Mouse (Mus musculus) neural tube, embryonic 11.5 days (tissue): ENCODE results near the gene Usp17lb. TPM values are rescaled to one million over a fixed set of nuclear protein-coding genes. Genes with fewer than 3 reads are reported as not detected.

Experiments
- ATAC-seq: fragments of 200-750 bp; cut with Nextera tagmentation; 2 replicates; pipeline ENCODE4 v1.8.0; 2017; ENCODE audit warnings: moderate number of reproducible peaks, mild to moderate bottlenecking, moderate TSS enrichment, moderate library complexity; ENCODE audit not compliant: insufficient read depth, low FRiP score, low TSS enrichment
- DNase-seq: peaks from one replicate; pipeline ENCODE4 v3.0.0-alpha.2; 2015; ENCODE audit warnings: low spot score
- H3K27ac ChIP-seq: fragments of 300-500 bp; sonication (generic); 2 replicates; pipeline ENCODE4 v1.5.1; 2014; ENCODE audit warnings: low read depth, mild to moderate bottlenecking, low read length
- H3K27me3 ChIP-seq: fragments of 300-500 bp; sonication (generic); 2 replicates; pipeline ENCODE4 v1.6.1; 2014; ENCODE audit warnings: mild to moderate bottlenecking, low read length, mixed read lengths; ENCODE audit not compliant: control insufficient read depth, insufficient read depth
- H3K36me3 ChIP-seq: fragments of 300-500 bp; sonication (generic); 2 replicates; pipeline ENCODE4 v1.6.1; 2014; ENCODE audit warnings: mild to moderate bottlenecking, low read length, moderate library complexity, mixed read lengths; ENCODE audit not compliant: control insufficient read depth, insufficient read depth
- H3K4me1 ChIP-seq: fragments of 300-500 bp; sonication (generic); 2 replicates; pipeline ENCODE4 v1.6.1; 2014; ENCODE audit warnings: low read length, mixed read lengths; ENCODE audit not compliant: control insufficient read depth, insufficient read depth
- H3K4me2 ChIP-seq: fragments of 300-500 bp; sonication (generic); 2 replicates; pipeline ENCODE4 v1.6.1; 2014; ENCODE audit warnings: low read depth, mild to moderate bottlenecking, moderate library complexity
- H3K4me3 ChIP-seq: fragments of 300-500 bp; sonication (generic); 2 replicates; pipeline ENCODE4 v1.5.1; 2014; ENCODE audit warnings: low read depth, low read length
- H3K9ac ChIP-seq: fragments of 300-500 bp; sonication (generic); 2 replicates; pipeline ENCODE4 v1.6.1; 2014; ENCODE audit warnings: mild to moderate bottlenecking, low read length
- H3K9me3 ChIP-seq: fragments of 300-500 bp; sonication (generic); 2 replicates; pipeline ENCODE4 v1.6.1; 2016; ENCODE audit warnings: low read length; ENCODE audit not compliant: control insufficient read depth
- WGBS: fragments of 180-500 bp; shearing (Covaris S2); extraction: QIAGEN DNeasy Blood & Tissue Kit; methylation state at CpG from one replicate; pipeline ENCODE4 v1.1.7; 2014; 5-methylcytosine and 5-hydroxymethylcytosine counted together
- polyA plus RNA-seq: library from polyadenylated mRNA; unstranded; fragments of >200 nt; fragmentation: Nextera tagmentation; extraction: Ambion mirVana; gene quantifications from 2 replicates; pipeline ENCODE4 v1.2.1, GENCODE M21; 2014

The Usp17lb gene
- polyA plus RNA-seq, 1 experiment from 2014 or later: not detected

- Histone ChIP-seq H3K27ac (no peak overlapping the region), H3K27me3 (no peaks in the 10 kb centered on the region), H3K36me3 (no peaks in the 10 kb centered on the region), H3K4me2 (no peak overlapping the region), H3K4me1 (no peaks in the 10 kb centered on the region), H3K9me3 (no peaks in the 10 kb centered on the region), H3K4me3 (no peak overlapping the region), H3K9ac (no peak overlapping the region)
- 53% methylated on average over 1 of the region's 1 CpGs for WGBS
- ATAC-seq: no peak
- no peak for DNase-seq
These were observed 51.6 kb downstream of the Usp17lb start for GRCm38 (mm10) chr7:104790796-104791195.

Other genes with a start within 250 kb of the Usp17lb start
- gene Olfr655, start 240.8 kb downstream of the Usp17lb start, polyA plus RNA-seq: not detected in 2 replicates
- gene Olfr656, start 228.6 kb downstream of the Usp17lb start, polyA plus RNA-seq: not detected in 2 replicates
- not detected in 2 replicates for gene Olfr657, start 217.8 kb downstream of the Usp17lb start, polyA plus RNA-seq
- gene Olfr658, start 195.3 kb downstream of the Usp17lb start, polyA plus RNA-seq: 0.08 TPM in 1 of 2 replicates, not detected in the other
- gene Olfr659, start 175.8 kb downstream of the Usp17lb start, polyA plus RNA-seq: not detected in 2 replicates
- not detected in 2 replicates for gene Olfr661, start 156.1 kb downstream of the Usp17lb start, polyA plus RNA-seq
- not detected in 2 replicates for gene Usp17le, start 65.1 kb downstream of the Usp17lb start, polyA plus RNA-seq
- not detected in 2 replicates for gene Usp17la, start 14.4 kb upstream of the Usp17lb start, polyA plus RNA-seq
- not detected in 2 replicates for gene Olfr665, start 35.4 kb upstream of the Usp17lb start, polyA plus RNA-seq
- not detected in 2 replicates for gene Olfr666, start 53.3 kb upstream of the Usp17lb start, polyA plus RNA-seq
- not detected in 2 replicates for gene Olfr667, start 78.9 kb upstream of the Usp17lb start, polyA plus RNA-seq
- gene Olfr668, start 85.5 kb upstream of the Usp17lb start, polyA plus RNA-seq: not detected in 2 replicates
- gene Olfr669, start 91.6 kb upstream of the Usp17lb start, polyA plus RNA-seq: not detected in 2 replicates
- not detected in 2 replicates for gene Olfr670, start 120.0 kb upstream of the Usp17lb start, polyA plus RNA-seq
- not detected in 2 replicates for gene Olfr671, start 136.5 kb upstream of the Usp17lb start, polyA plus RNA-seq
- gene Olfr672, start 159.4 kb upstream of the Usp17lb start, polyA plus RNA-seq: not detected in 2 replicates
- gene Olfr675, start 185.9 kb upstream of the Usp17lb start, polyA plus RNA-seq: not detected in 2 replicates
- not detected in 2 replicates for gene Olfr676, start 190.1 kb upstream of the Usp17lb start, polyA plus RNA-seq
- not detected in 2 replicates for gene Olfr677, start 208.8 kb upstream of the Usp17lb start, polyA plus RNA-seq
- gene Olfr678, start 221.9 kb upstream of the Usp17lb start, polyA plus RNA-seq: not detected in 2 replicates
- gene Olfr679, start 238.6 kb upstream of the Usp17lb start, polyA plus RNA-seq: not detected in 2 replicates